Mouse (Mus musculus): ENCODE data around the gene Snapc4. TPM values are rescaled to one million over a fixed set of nuclear protein-coding genes. Genes with fewer than 3 reads are reported as not detected.
"Not testable (repeated sequence)": the region's sequence is repeated elsewhere in the genome, so short reads cannot be mapped to it uniquely, and the experiment has no call there.

Gene Snapc4
- total and polyA plus RNA-seq, 2 experiments from 2014 or later = 29.1 to 44.7 TPM

GRCm38 (mm10) chr2:26390954-26391353 is 10.5 kb upstream of the Snapc4 start:
- DNase-seq (ENCODE audit: low spot score) = no peak
- no peak overlapping the region for H3K4me3 ChIP-seq (ENCODE audit: low read depth, low read length)
- no peak overlapping the region for H3K27ac ChIP-seq (ENCODE audit: low read depth, low read length)
- H3K9me3 ChIP-seq (ENCODE audit: low read length) = no peaks in the 10 kb centered on the region
- no peak for TF ChIP-seq CTCF (IDR thresholded peaks at IDR 0.05)
- H3K27me3 ChIP-seq (ENCODE audit: insufficient read depth, low read length) = no peaks in the 10 kb centered on the region
- H3K36me3 ChIP-seq (ENCODE audit: insufficient read depth, low read length) = peaks cover 68% of the 10 kb centered on the region
- H3K4me2 ChIP-seq (ENCODE audit: low read depth, low read length, poor library complexity, severe bottlenecking) = no peak overlapping the region; the same call in 1 of the 2 replicates
- ATAC-seq (ENCODE audit: low FRiP score) = no peak
- no peak overlapping the region for H3K9ac ChIP-seq (replicated peaks; ENCODE audit: low read length, poor library complexity, severe bottlenecking)
- 84% methylated on average over 3 of the region's 3 CpGs for WGBS
- peaks cover 3% of the 10 kb centered on the region; the same call in 1 of the 2 replicates for H3K4me1 ChIP-seq (ENCODE audit: insufficient read depth, low read length)

GRCm38 (mm10) chr2:26389154-26389690 is 8.8 kb upstream of the Snapc4 start, which contains the start of the genes Entr1 and Pmpca:
Entr1 (minus strand) TSS chr2:26389316.
Pmpca (plus strand) TSS chr2:26389339.
- ATAC-seq (ENCODE audit: low FRiP score) = peak; percentile 92
- Histone ChIP-seq H3K27me3 (ENCODE audit: insufficient read depth, low read length) (no peaks in the 10 kb centered on the region), H3K9ac (replicated peaks; ENCODE audit: low read length, poor library complexity, severe bottlenecking) (peak within 1 kb of the TSS; percentile 95), H3K27ac (ENCODE audit: low read depth, low read length) (peak within 1 kb of the TSS; percentile 77), H3K4me3 (ENCODE audit: low read depth, low read length) (peak within 1 kb of the TSS; percentile 84), H3K9me3 (ENCODE audit: low read length) (no peaks in the 10 kb centered on the region), H3K4me2 (ENCODE audit: low read depth, low read length, poor library complexity, severe bottlenecking) (peak within 1 kb of the TSS; percentile 98), H3K4me1 (ENCODE audit: insufficient read depth, low read length) (peaks cover 3% of the 10 kb centered on the region; the same call in 1 of the 2 replicates), H3K36me3 (ENCODE audit: insufficient read depth, low read length) (peaks cover 66% of the 10 kb centered on the region)
- peak; percentile 89 for DNase-seq (ENCODE audit: low spot score)
- WGBS = under 1% methylated on average over 46 of the region's 60 CpGs
- TF ChIP-seq CTCF (IDR thresholded peaks at IDR 0.05) = no peak

GRCm38 (mm10) chr2:26388682-26389153 is 8.3 kb upstream of the Snapc4 start:
- 1% methylated on average over 28 of the region's 45 CpGs for WGBS
- no peak for TF ChIP-seq CTCF (IDR thresholded peaks at IDR 0.05)
- Histone ChIP-seq H3K9me3 (ENCODE audit: low read length) (no peaks in the 10 kb centered on the region), H3K27ac (ENCODE audit: low read depth, low read length) (peak overlapping the region; percentile 77), H3K9ac (replicated peaks; ENCODE audit: low read length, poor library complexity, severe bottlenecking) (peak overlapping the region; percentile 95), H3K4me1 (ENCODE audit: insufficient read depth, low read length) (peaks cover 3% of the 10 kb centered on the region; the same call in 1 of the 2 replicates), H3K27me3 (ENCODE audit: insufficient read depth, low read length) (no peaks in the 10 kb centered on the region), H3K36me3 (ENCODE audit: insufficient read depth, low read length) (peaks cover 69% of the 10 kb centered on the region), H3K4me2 (ENCODE audit: low read depth, low read length, poor library complexity, severe bottlenecking) (peak overlapping the region; percentile 98), H3K4me3 (ENCODE audit: low read depth, low read length) (peak overlapping the region; percentile 84)
- DNase-seq (ENCODE audit: low spot score) (no peak), ATAC-seq (ENCODE audit: low FRiP score) (peak; percentile 60)

- Histone ChIP-seq H3K4me2 (ENCODE audit: low read depth, low read length, poor library complexity, severe bottlenecking) (peak overlapping the region; percentile 98; the same call in 1 of the 2 replicates), H3K36me3 (ENCODE audit: insufficient read depth, low read length) (peaks cover 68% of the 10 kb centered on the region), H3K9ac (replicated peaks; ENCODE audit: low read length, poor library complexity, severe bottlenecking) (no peak overlapping the region), H3K27me3 (ENCODE audit: insufficient read depth, low read length) (no peaks in the 10 kb centered on the region), H3K4me3 (ENCODE audit: low read depth, low read length) (no peak overlapping the region), H3K27ac (ENCODE audit: low read depth, low read length) (no peak overlapping the region), H3K9me3 (ENCODE audit: low read length) (no peaks in the 10 kb centered on the region), H3K4me1 (ENCODE audit: insufficient read depth, low read length) (peaks cover 3% of the 10 kb centered on the region; the same call in 1 of the 2 replicates)
- 86% methylated on average over 3 of the region's 3 CpGs for WGBS
- ATAC-seq (ENCODE audit: low FRiP score) (no peak), DNase-seq (ENCODE audit: low spot score) (no peak)
- no peak for TF ChIP-seq CTCF (IDR thresholded peaks at IDR 0.05)
Observed at GRCm38 (mm10) chr2:26387713-26388112, 7.3 kb upstream of the Snapc4 start.

GRCm38 (mm10) chr2:26380871-26381270 is 418 bp upstream of the Snapc4 start:
- Histone ChIP-seq H3K36me3 (ENCODE audit: insufficient read depth, low read length) (peaks cover 50% of the 10 kb centered on the region), H3K27ac (ENCODE audit: low read depth, low read length) (peak overlapping the region; percentile 55; the same call in 1 of the 2 replicates), H3K4me3 (ENCODE audit: low read depth, low read length) (peak overlapping the region; percentile 75), H3K9ac (replicated peaks; ENCODE audit: low read length, poor library complexity, severe bottlenecking) (peak overlapping the region; percentile 79), H3K4me2 (ENCODE audit: low read depth, low read length, poor library complexity, severe bottlenecking) (peak overlapping the region; percentile 66)
- not testable (repeated sequence) for H3K9me3 ChIP-seq (ENCODE audit: low read length); H3K4me1 ChIP-seq (ENCODE audit: insufficient read depth, low read length); H3K27me3 ChIP-seq (ENCODE audit: insufficient read depth, low read length); ATAC-seq (ENCODE audit: low FRiP score); DNase-seq (ENCODE audit: low spot score)
- WGBS = 34% methylated on average over 6 of the region's 6 CpGs

GRCm38 (mm10) chr2:26372396-26372795 is 8.1 kb downstream of the Snapc4 start:
- ATAC-seq (ENCODE audit: low FRiP score) = no peak
- no peak for TF ChIP-seq CTCF (IDR thresholded peaks at IDR 0.05)
- WGBS = 95% methylated on average over 8 of the region's 8 CpGs

More at GRCm38 (mm10) chr2:26372396-26372795, 8.1 kb downstream of the Snapc4 start:
- DNase-seq (ENCODE audit: low spot score) = no peak
- Histone ChIP-seq H3K9me3 (ENCODE audit: low read length) (no peaks in the 10 kb centered on the region), H3K4me2 (ENCODE audit: low read depth, low read length, poor library complexity, severe bottlenecking) (no peak overlapping the region), H3K36me3 (ENCODE audit: insufficient read depth, low read length) (peaks cover 88% of the 10 kb centered on the region), H3K27ac (ENCODE audit: low read depth, low read length) (no peak overlapping the region), H3K4me3 (ENCODE audit: low read depth, low read length) (no peak overlapping the region), H3K27me3 (ENCODE audit: insufficient read depth, low read length) (no peaks in the 10 kb centered on the region), H3K9ac (replicated peaks; ENCODE audit: low read length, poor library complexity, severe bottlenecking) (no peak overlapping the region), H3K4me1 (ENCODE audit: insufficient read depth, low read length) (no peaks in the 10 kb centered on the region)

Data from midbrain, postnatal 0 days (tissue).